Mouse (Mus musculus) liver, embryonic 14.5 days (tissue): ENCODE data around the gene Pdzrn4.

ENCODE experiments used
- CTCF ChIP-seq: IDR thresholded peaks from 2 replicates; pipeline ENCODE4 v1.5.1; 2016; ENCODE audit warnings: antibody characterized with exemption, low read depth, control low read depth
- EP300 ChIP-seq: IDR thresholded peaks from 2 replicates; pipeline ENCODE4 v1.6.1; 2016; ENCODE audit warnings: antibody characterized with exemption, low read depth

DNA sequence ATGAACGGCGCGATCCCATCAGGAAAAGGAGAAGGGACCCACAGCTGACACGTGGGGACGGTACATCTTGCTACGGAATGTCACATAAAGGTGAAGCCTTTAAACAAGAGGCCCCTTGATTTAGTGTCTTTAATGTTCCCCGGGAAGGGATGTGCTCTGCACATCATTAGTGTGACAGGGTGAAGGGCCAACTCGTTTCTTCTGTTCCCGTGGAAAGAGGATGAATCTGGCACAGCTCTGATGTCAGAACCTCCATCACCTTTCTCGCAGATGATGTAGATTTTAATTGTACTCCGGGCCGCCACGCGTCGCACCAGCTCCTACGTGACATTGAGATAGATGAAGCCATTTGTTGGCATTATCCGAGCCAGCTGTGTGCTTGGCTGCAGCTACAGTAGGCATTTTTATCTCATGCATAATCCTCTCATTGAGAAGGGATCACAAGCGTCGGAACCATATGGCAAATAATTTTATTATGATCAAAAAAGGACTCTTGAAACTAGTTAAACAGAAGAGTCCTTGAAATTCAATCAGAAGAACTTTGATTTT, 124.1 kb downstream of the Pdzrn4 start:
- TF ChIP-seq CTCF (no peak), EP300 (no peak)
